Mouse (Mus musculus) hindbrain, embryonic 12.5 days (tissue): Measurements from ENCODE around the gene Plcb2. TPM values are rescaled to one million over a fixed set of nuclear protein-coding genes. Genes with fewer than 3 reads are reported as not detected.

Experiments used
- ATAC-seq: fragments of 200-750 bp; cut with Nextera tagmentation; 2 replicates; pipeline ENCODE4 v1.8.0; 2017; ENCODE audit warnings: moderate TSS enrichment; ENCODE audit not compliant: low FRiP score
- H3K27ac ChIP-seq: fragments of 300-500 bp; sonication (generic); 2 replicates; pipeline ENCODE4 v1.5.1; 2016; ENCODE audit warnings: mild to moderate bottlenecking
- H3K27me3 ChIP-seq: fragments of 300-500 bp; sonication (generic); 2 replicates; pipeline ENCODE4 v1.6.1; 2016; ENCODE audit warnings: mild to moderate bottlenecking
- H3K36me3 ChIP-seq: fragments of 300-500 bp; sonication (generic); 2 replicates; pipeline ENCODE4 v1.6.1; 2016; ENCODE audit warnings: mild to moderate bottlenecking
- H3K4me1 ChIP-seq: fragments of 300-500 bp; sonication (generic); 2 replicates; pipeline ENCODE4 v1.6.1; 2016
- H3K4me2 ChIP-seq: fragments of 300-500 bp; sonication (generic); replicated peaks from 2 replicates; pipeline ENCODE4 v1.6.1; 2016; ENCODE audit warnings: mild to moderate bottlenecking
- H3K4me3 ChIP-seq: fragments of 300-500 bp; sonication (generic); 2 replicates; pipeline ENCODE4 v1.5.1; 2016; ENCODE audit warnings: mild to moderate bottlenecking
- H3K9ac ChIP-seq: fragments of 300-500 bp; sonication (generic); 2 replicates; pipeline ENCODE4 v1.6.1; 2016; ENCODE audit warnings: mild to moderate bottlenecking, moderate library complexity
- H3K9me3 ChIP-seq: fragments of 300-500 bp; sonication (generic); replicated peaks from 2 replicates; pipeline ENCODE4 v1.6.1; 2016; ENCODE audit warnings: mild to moderate bottlenecking
- whole genome bisulfite sequencing: fragments of 180-500 bp; shearing (Covaris S2); methylation state at CpG from one replicate; pipeline ENCODE4 v1.1.7; 2016; 5-methylcytosine and 5-hydroxymethylcytosine counted together
- polyA plus RNA-seq: library from polyadenylated mRNA; unstranded; fragments of >200 nt; fragmentation: Nextera tagmentation; extraction: Ambion mirVana; gene quantifications from 2 replicates; pipeline ENCODE4 v1.2.1, GENCODE M21; 2016

The Plcb2 gene
- polyA plus RNA-seq, 1 experiment from 2014 or later, result 0.44 TPM

- Histone ChIP-seq H3K4me2 (no peak overlapping the region), H3K9ac (no peak overlapping the region), H3K27ac (no peak overlapping the region), H3K9me3 (no peaks in the 10 kb centered on the region), H3K4me3 (no peak overlapping the region), H3K36me3 (no peaks in the 10 kb centered on the region), H3K27me3 (peaks cover 67% of the 10 kb centered on the region), H3K4me1 (peaks cover 14% of the 10 kb centered on the region)
- ATAC-seq, result no peak
- 21% methylated on average over 15 of the region's 15 CpGs for WGBS
Measured at GRCm38 (mm10) chr2:118673686-118674465, 54.4 kb downstream of the Plcb2 start.

- H3K9me3 ChIP-seq, result no peaks in the 10 kb centered on the region
- 50% methylated on average over 1 of the region's 1 CpGs for WGBS
- ATAC-seq, result no peak
- no peaks in the 10 kb centered on the region for H3K36me3 ChIP-seq
- no peak overlapping the region for H3K4me3 ChIP-seq
- H3K4me2 ChIP-seq, result no peak overlapping the region
- peaks cover 46% of the 10 kb centered on the region for H3K27me3 ChIP-seq
- peaks cover 3% of the 10 kb centered on the region for H3K4me1 ChIP-seq
- H3K9ac ChIP-seq, result no peak overlapping the region
- no peak overlapping the region for H3K27ac ChIP-seq
Measured at GRCm38 (mm10) chr2:118671728-118672127, 56.5 kb downstream of the Plcb2 start.

- no peaks in the 10 kb centered on the region for H3K36me3 ChIP-seq
- peaks cover 32% of the 10 kb centered on the region for H3K27me3 ChIP-seq
- H3K4me2 ChIP-seq, result no peak overlapping the region
- WGBS, result 32% methylated on average over 2 of the region's 2 CpGs
- no peak for ATAC-seq
- no peak overlapping the region for H3K9ac ChIP-seq
- no peak overlapping the region for H3K27ac ChIP-seq
- H3K4me3 ChIP-seq, result no peak overlapping the region
- H3K4me1 ChIP-seq, result peaks cover 5% of the 10 kb centered on the region; the same call in 1 of the 2 replicates
- H3K9me3 ChIP-seq, result no peaks in the 10 kb centered on the region
Measured at GRCm38 (mm10) chr2:118669785-118670184, 58.5 kb downstream of the Plcb2 start.

- H3K27ac ChIP-seq, result no peak overlapping the region
- no peaks in the 10 kb centered on the region for H3K9me3 ChIP-seq
- peaks cover 29% of the 10 kb centered on the region for H3K27me3 ChIP-seq
- ATAC-seq, result no peak
- 66% methylated on average over 6 of the region's 6 CpGs for WGBS
- H3K36me3 ChIP-seq, result no peaks in the 10 kb centered on the region
- peaks cover 5% of the 10 kb centered on the region; the same call in 1 of the 2 replicates for H3K4me1 ChIP-seq
- H3K4me3 ChIP-seq, result no peak overlapping the region
- H3K9ac ChIP-seq, result no peak overlapping the region
- H3K4me2 ChIP-seq, result no peak overlapping the region
Measured at GRCm38 (mm10) chr2:118669245-118669644, 59.0 kb downstream of the Plcb2 start.

- Histone ChIP-seq H3K36me3 (no peaks in the 10 kb centered on the region), H3K4me2 (no peak overlapping the region), H3K4me1 (peaks cover 21% of the 10 kb centered on the region), H3K27ac (no peak overlapping the region), H3K9ac (no peak overlapping the region), H3K27me3 (peaks cover 30% of the 10 kb centered on the region), H3K4me3 (no peak overlapping the region), H3K9me3 (no peaks in the 10 kb centered on the region)
- no peak for ATAC-seq
- WGBS, result 68% methylated on average over 5 of the region's 5 CpGs
Measured at GRCm38 (mm10) chr2:118667181-118667580, 61.1 kb downstream of the Plcb2 start.

- H3K27me3 ChIP-seq, result peaks cover 33% of the 10 kb centered on the region
- no peak overlapping the region for H3K27ac ChIP-seq
- H3K9me3 ChIP-seq, result no peaks in the 10 kb centered on the region
- H3K36me3 ChIP-seq, result no peaks in the 10 kb centered on the region
- no peak overlapping the region for H3K9ac ChIP-seq
- no peak for ATAC-seq
- H3K4me2 ChIP-seq, result no peak overlapping the region
- peaks cover 21% of the 10 kb centered on the region for H3K4me1 ChIP-seq
- H3K4me3 ChIP-seq, result no peak overlapping the region
- 88% methylated on average over 4 of the region's 4 CpGs for WGBS
Measured at GRCm38 (mm10) chr2:118665616-118666015, 62.6 kb downstream of the Plcb2 start.

GRCm38 (mm10) chr2:118664975-118665516 is 63.2 kb downstream of the Plcb2 start:
- Histone ChIP-seq H3K9ac (no peak overlapping the region), H3K9me3 (no peaks in the 10 kb centered on the region), H3K27ac (no peak overlapping the region), H3K4me2 (no peak overlapping the region), H3K27me3 (peaks cover 33% of the 10 kb centered on the region), H3K36me3 (no peaks in the 10 kb centered on the region), H3K4me3 (no peak overlapping the region), H3K4me1 (peaks cover 21% of the 10 kb centered on the region)
- 65% methylated on average over 3 of the region's 3 CpGs for WGBS
- ATAC-seq, result no peak

- Histone ChIP-seq H3K27ac (no peak overlapping the region), H3K9me3 (no peaks in the 10 kb centered on the region), H3K36me3 (no peaks in the 10 kb centered on the region), H3K4me2 (peak overlapping the region; percentile 84), H3K9ac (peak overlapping the region; percentile 67), H3K4me1 (peaks cover 26% of the 10 kb centered on the region), H3K27me3 (peaks cover 33% of the 10 kb centered on the region), H3K4me3 (peak overlapping the region; percentile 40)
- 48% methylated on average over 19 of the region's 19 CpGs for WGBS
- ATAC-seq, result peak; percentile 26
Measured at GRCm38 (mm10) chr2:118663804-118664766, 64.2 kb downstream of the Plcb2 start.

GRCm38 (mm10) chr2:118662902-118663803 is 65.1 kb downstream of the Plcb2 start, which contains the start of gene Pak6:
TSS of gene Pak6 (plus strand) at chr2:118663303.
- Histone ChIP-seq H3K36me3 (no peaks in the 10 kb centered on the region), H3K4me1 (peaks cover 26% of the 10 kb centered on the region), H3K27me3 (peaks cover 34% of the 10 kb centered on the region), H3K9ac (peak within 1 kb of the TSS; percentile 67), H3K27ac (0 out of 2 replicates have a peak within 1 kb of the TSS, but pooled peaks have one; percentile 30), H3K4me2 (peak within 1 kb of the TSS; percentile 84), H3K4me3 (peak within 1 kb of the TSS; percentile 40), H3K9me3 (no peaks in the 10 kb centered on the region)
- 1% methylated on average over 37 of the region's 37 CpGs for WGBS
- ATAC-seq, result peak; percentile 33

- Histone ChIP-seq H3K9me3 (no peaks in the 10 kb centered on the region), H3K36me3 (no peaks in the 10 kb centered on the region), H3K27ac (no peak overlapping the region), H3K4me3 (no peak overlapping the region), H3K27me3 (peaks cover 37% of the 10 kb centered on the region), H3K9ac (no peak overlapping the region), H3K4me1 (peaks cover 31% of the 10 kb centered on the region), H3K4me2 (no peak overlapping the region)
- WGBS, result 86% methylated on average over 9 of the region's 9 CpGs
- no peak for ATAC-seq
Measured at GRCm38 (mm10) chr2:118661891-118662290, 66.3 kb downstream of the Plcb2 start.

GRCm38 (mm10) chr2:118659998-118660452 is 68.2 kb downstream of the Plcb2 start:
- Histone ChIP-seq H3K36me3 (no peaks in the 10 kb centered on the region), H3K27ac (peak overlapping the region; percentile 66; the same call in 1 of the 2 replicates), H3K27me3 (peaks cover 35% of the 10 kb centered on the region), H3K4me2 (peak overlapping the region; percentile 56), H3K9ac (0 out of 2 replicates have a peak overlapping the region, but pooled peaks have one; percentile 55), H3K9me3 (no peaks in the 10 kb centered on the region), H3K4me3 (peak overlapping the region; percentile 30), H3K4me1 (peaks cover 32% of the 10 kb centered on the region)
- WGBS, result 3% methylated on average over 4 of the region's 4 CpGs
- ATAC-seq, result peak; percentile 81
